Mouse (Mus musculus): ENCODE results near the gene Mpdu1. TPM values are rescaled to one million over a fixed set of nuclear protein-coding genes. Genes with fewer than 3 reads are reported as not detected.
A peak's percentile ranks its signal among the peaks of the same experiment; 100 is the strongest.

Mpdu1 gene
- total and polyA plus RNA-seq, 3 experiments: 110 to 210 (median 210) TPM

- TF ChIP-seq KAT2A (IDR thresholded peaks at IDR 0.05; ENCODE audit: insufficient replicate concordance, low read length) (0 out of 2 replicates have a peak, but pooled peaks have one; percentile 39), SMC3 (IDR thresholded peaks at IDR 0.05; ENCODE audit: low read depth, low read length) (no peak; the same call in 1 of the 2 replicates), MAX (IDR thresholded peaks at IDR 0.05; ENCODE audit: low read length) (peak; percentile 83), ELF1 (IDR thresholded peaks at IDR 0.05; ENCODE audit: low read depth, low read length) (peak; percentile 74), SIN3A (IDR thresholded peaks at IDR 0.05; ENCODE audit: low read length) (peak; percentile 88), RCOR1 (conservative IDR thresholded peaks at IDR 0.05; ENCODE audit: low read depth, low read length) (peak; percentile 76), ZMIZ1 (IDR thresholded peaks at IDR 0.05; ENCODE audit: low read depth, low read length) (peak; percentile 93; the same call in 1 of the 2 replicates), CTCF (conservative IDR thresholded peaks at IDR 0.05 in 1 of 2, IDR thresholded peaks at IDR 0.05 in 1 of 2; ENCODE audit: low read depth in 2 of 2, low read length in 2 of 2) (no peak), E2F4 (IDR thresholded peaks at IDR 0.05; ENCODE audit: insufficient replicate concordance, low read depth, low read length) (0 out of 2 replicates have a peak, but pooled peaks have one; percentile 52), IRF4 (IDR thresholded peaks at IDR 0.05; ENCODE audit: low read depth, low read length) (peak; percentile 89), MYC (IDR thresholded peaks at IDR 0.05; ENCODE audit: low read depth, low read length) (peak; percentile 88), MAFK (IDR thresholded peaks at IDR 0.05; ENCODE audit: insufficient replicate concordance, low read length) (peak; percentile 87), USF2 (conservative IDR thresholded peaks at IDR 0.05; ENCODE audit: low read depth, low read length) (no peak; the same call in 1 of the 2 replicates), ZC3H11A (IDR thresholded peaks at IDR 0.05; ENCODE audit: low read depth, low read length) (no peak), HCFC1 (IDR thresholded peaks at IDR 0.05; ENCODE audit: low read depth, low read length) (peak; percentile 57)
Observed at GRCm38 (mm10) chr11:69665961-69666664, 3.7 kb upstream of the Mpdu1 start, which contains the start of gene Cd68 (continued).

DNA sequence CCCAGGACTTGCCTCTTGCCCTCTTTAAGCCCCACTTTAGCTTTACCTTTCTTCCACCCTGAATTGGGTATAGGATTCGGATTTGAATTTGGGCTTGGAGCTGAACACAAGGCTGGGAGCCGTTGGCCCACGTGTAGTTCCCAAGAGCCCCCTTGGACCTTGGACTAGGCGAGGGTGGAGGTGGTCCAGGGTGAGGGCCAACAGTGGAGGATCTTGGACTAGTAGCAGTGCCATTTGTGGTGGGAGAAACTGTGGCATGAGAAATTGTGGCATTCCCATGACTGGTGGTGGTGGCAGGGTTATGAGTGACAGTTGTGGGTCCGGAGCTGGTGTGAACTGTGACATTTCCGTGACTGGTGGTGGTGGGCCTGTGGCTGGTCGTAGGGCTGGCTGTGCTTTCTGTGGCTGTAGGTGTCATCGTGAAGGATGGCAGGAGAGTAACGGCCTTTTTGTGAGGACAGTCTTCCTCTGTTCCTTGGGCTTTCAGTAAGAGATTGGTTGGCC is 3.1 kb upstream of the Mpdu1 start:
- Histone ChIP-seq H3K9ac (ENCODE audit: insufficient read depth, low read depth) (0 out of 2 replicates have a peak overlapping the region, but pooled peaks have one; percentile 6), H3K4me2 (ENCODE audit: insufficient read depth, low read depth, poor library complexity, severe bottlenecking) (0 out of 2 replicates have a peak overlapping the region, but pooled peaks have one; percentile 65), H3K4me3 (replicated peaks in 1 of 3; ENCODE audit: low read depth in 2 of 3, low read length in 2 of 3, poor library complexity in 1 of 3) (peak overlapping the region; percentile 42 to 70 (median 66)), H3K4me1 (ENCODE audit: control insufficient read depth in 1 of 2, insufficient read depth in 2 of 2) (peaks cover 25 to 74% of the 10 kb centered on the region in 2 experiments), H3K27ac (ENCODE audit: insufficient read depth, low read depth) (peak overlapping the region; percentile 95), H3K27me3 (replicated peaks) (no peaks in the 10 kb centered on the region), H3K79me2 (replicated peaks; ENCODE audit: control insufficient read depth, extremely low read depth, insufficient read depth, poor library complexity, severe bottlenecking) (peaks cover 50% of the 10 kb centered on the region), H3K9me3 (replicated peaks; ENCODE audit: low read length) (no peaks in the 10 kb centered on the region), H3K36me3 (replicated peaks in 1 of 2; ENCODE audit: control insufficient read depth in 1 of 2, insufficient read depth in 1 of 2, low read length in 1 of 2) (peaks cover 44 to 55% of the 10 kb centered on the region in 2 experiments)
- dilution Hi-C loops (cut with MboI; ENCODE audit: extremely low pct_ligation_motif_present, extremely low pct_unique_long_range_greater_than_20kb, low sequenced_read_pairs) (no loop called here), in situ Hi-C loops (cut with MboI; ENCODE audit: low pct_ligation_motif_present, low pct_unique_long_range_greater_than_20kb, low sequenced_read_pairs) (no loop called here)
- DNase-seq (ENCODE audit: extremely low read depth): no peak
- TF ChIP-seq CHD1 (IDR thresholded peaks at IDR 0.05; ENCODE audit: low read depth, low read length): 0 out of 2 replicates have a peak, but pooled peaks have one; percentile 55
- TF ChIP-seq USF2 (conservative IDR thresholded peaks at IDR 0.05; ENCODE audit: low read depth, low read length): no peak
- no peak for TF ChIP-seq TCF12 (IDR thresholded peaks at IDR 0.05; ENCODE audit: low read depth, low read length)
- TF ChIP-seq NELFE (IDR thresholded peaks at IDR 0.05; ENCODE audit: low read depth, low read length): 0 out of 2 replicates have a peak, but pooled peaks have one; percentile 25

All from CH12.LX (cell line).